Mouse (Mus musculus): ENCODE results near the gene Mical2.
A peak's percentile ranks its signal among the peaks of the same experiment; 100 is the strongest.

DNA sequence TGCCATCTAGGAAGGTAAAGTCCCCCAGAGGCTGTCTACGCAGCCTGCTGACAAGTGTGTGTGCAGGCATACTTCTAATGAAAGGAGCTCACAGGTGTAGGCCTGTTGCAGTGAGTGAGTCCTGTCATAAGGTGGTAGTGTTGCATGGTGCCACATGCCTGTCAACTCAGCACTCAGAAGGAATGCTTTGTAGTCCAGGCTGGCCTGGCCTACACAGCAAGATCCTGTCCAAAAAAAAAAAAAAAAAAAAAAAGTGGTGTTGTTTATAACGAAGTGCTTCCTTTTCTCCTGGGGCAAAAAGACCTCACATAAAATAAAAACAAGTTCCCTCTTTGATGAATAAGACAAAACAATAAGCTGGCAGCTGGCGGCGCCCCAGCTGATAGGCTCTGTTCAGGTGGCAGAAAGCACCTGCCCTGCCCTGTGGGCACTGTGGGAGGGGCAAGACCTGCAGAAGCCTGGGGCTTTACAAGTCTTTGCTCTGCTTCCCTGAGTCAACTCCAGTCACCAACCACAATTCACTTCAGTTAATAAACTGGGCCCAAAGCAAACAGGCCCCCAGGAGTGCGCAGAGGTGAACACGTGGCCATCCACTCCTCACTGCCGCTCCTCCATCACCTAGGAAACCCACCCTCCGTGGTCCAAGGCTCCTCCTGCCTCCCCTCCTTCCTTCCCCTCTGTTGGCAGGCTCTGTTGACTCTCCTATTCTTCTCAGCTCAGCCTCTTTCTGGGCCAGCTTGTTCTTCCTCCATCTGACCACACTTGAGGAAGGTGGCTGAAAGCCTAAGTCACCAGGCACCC lies 12.5 kb upstream of the Mical2 start:
- TF ChIP-seq CTCF (IDR thresholded peaks at IDR 0.05; ENCODE audit: low read depth) (peak; percentile 65), EP300 (IDR thresholded peaks at IDR 0.05; ENCODE audit: low read depth) (no peak)

Data from liver, postnatal 0 days (tissue).